Mouse (Mus musculus) urinary bladder, postnatal 0 days (tissue): Measurements from ENCODE around the gene Arfgef2. TPM values are rescaled to one million over a fixed set of nuclear protein-coding genes. Genes with fewer than 3 reads are reported as not detected.

Source experiments
- polyA plus RNA-seq: library from polyadenylated mRNA; unstranded; fragments of >200 nt; fragmentation: Nextera tagmentation; extraction: Ambion mirVana; gene quantifications from 2 replicates; pipeline ENCODE4 v1.2.1, GENCODE M21; 2015

The Arfgef2 gene
- 2.5 and 3.1 TPM in 2 replicates for polyA plus RNA-seq

DNA sequence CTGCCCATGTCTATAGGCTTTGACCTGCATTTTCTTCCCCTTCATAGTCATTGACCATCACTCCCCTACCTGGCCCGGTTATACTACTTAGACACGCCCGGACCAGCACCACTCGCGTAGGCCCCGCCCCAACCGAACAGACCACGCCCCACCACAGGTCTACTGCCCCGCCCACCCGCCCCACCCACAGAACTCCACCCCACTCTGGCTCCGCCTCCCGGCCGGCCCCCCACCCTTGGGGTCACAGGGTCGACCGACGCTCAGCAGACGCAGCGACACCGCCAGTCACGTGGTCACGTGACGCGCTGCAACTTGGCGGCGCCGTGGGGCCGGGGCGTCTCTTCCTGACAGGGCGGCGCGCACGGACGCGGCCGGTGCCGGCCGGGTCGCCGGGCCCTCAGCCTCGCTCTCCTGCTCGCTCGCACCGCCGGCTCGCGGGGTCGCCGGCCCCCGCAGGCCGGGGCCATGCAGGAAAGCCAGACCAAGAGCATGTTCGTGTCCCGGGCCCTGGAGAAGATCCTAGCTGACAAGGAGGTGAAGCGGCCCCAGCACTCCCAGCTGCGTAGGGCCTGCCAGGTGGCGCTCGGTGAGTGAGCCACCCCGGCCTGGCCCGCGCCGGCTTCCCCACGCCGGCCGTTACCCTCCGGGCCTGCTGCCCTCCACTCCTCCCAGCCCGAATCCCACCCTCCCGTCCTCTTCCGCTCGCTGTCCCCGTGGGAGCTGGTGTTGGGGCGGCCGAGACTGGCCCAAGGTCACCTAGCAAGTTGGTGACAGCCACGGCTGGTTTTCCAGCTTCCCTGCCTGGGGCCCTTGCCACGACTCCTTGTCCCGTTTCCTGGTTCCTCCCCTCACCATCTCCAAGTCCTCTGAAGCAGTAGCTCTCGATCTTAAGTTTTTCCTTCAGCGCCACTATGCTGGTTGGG, at the start of gene Arfgef2:
Arfgef2 (plus strand) TSS at position 339 of the 923 bp plus-strand sequence.

DNA sequence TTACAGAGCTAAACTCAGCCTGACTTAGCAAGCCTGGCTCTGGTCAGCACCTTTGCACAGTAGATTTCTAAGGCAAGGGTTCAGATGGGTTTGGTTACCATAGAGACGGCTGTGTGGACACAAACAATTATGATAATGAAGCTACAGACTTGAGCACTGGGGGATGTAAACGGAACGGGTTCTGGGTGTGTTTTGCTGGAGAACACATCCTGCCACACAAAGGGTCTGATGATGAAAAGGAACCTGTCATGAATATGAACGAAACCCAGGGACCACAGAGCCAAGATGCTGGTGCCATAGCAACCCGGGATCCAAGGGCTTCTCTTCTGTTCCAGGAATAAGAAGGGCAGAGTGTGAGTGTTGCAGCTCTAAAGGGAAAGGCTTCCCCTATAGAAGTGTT, 13.0 kb upstream of the Arfgef2 start, which contains the start of gene Trp53rkb:
Trp53rkb (plus strand) TSS at position 177 of the 400 bp plus-strand sequence.

GRCm38 (mm10) chr2:166905711-166906522, 100.5 kb downstream of the Arfgef2 start, which contains the start of gene Cse1l:
Gene Cse1l, plus strand, starts transcription at chr2:166906040.

Other genes with a start within 250 kb of the Arfgef2 start
- 2.5 and 4.1 TPM in 2 replicates for gene Prex1, start 91.8 kb upstream of the Arfgef2 start, polyA plus RNA-seq
- 3.2 and 3.9 TPM in 2 replicates for gene Trp53rkb, start 13.1 kb upstream of the Arfgef2 start, polyA plus RNA-seq
- 36.2 and 49.4 TPM in 2 replicates for gene Cse1l, start 100.5 kb downstream of the Arfgef2 start, polyA plus RNA-seq
- gene Stau1, start 190.7 kb downstream of the Arfgef2 start, polyA plus RNA-seq: 36.7 and 45.1 TPM in 2 replicates
- gene Ddx27, start 209.6 kb downstream of the Arfgef2 start, polyA plus RNA-seq: 20.9 and 22.5 TPM in 2 replicates